Mouse (Mus musculus) limb, embryonic 11.5 days (tissue): Measurements from ENCODE around the gene Efcab14. TPM values are rescaled to one million over a fixed set of nuclear protein-coding genes. Genes with fewer than 3 reads are reported as not detected.

ENCODE experiments used
- ATAC-seq: fragments of 200-750 bp; cut with Nextera tagmentation; 2 replicates; pipeline ENCODE4 v1.8.0; 2017; ENCODE audit warnings: low read depth; ENCODE audit not compliant: insufficient number of reproducible peaks, low FRiP score, low TSS enrichment
- DNase-seq: peaks from one replicate; pipeline ENCODE4 v3.0.0-alpha.2; 2015; ENCODE audit warnings: low spot score
- H3K27ac ChIP-seq: fragments of 300-500 bp; sonication (generic); replicated peaks from 2 replicates; pipeline ENCODE4 v1.5.1; 2014; ENCODE audit warnings: low read depth, mild to moderate bottlenecking, low read length
- H3K27me3 ChIP-seq: fragments of 300-500 bp; sonication (generic); 2 replicates; pipeline ENCODE4 v1.6.1; 2014; ENCODE audit warnings: mild to moderate bottlenecking, low read length, mixed read lengths; ENCODE audit not compliant: control insufficient read depth, insufficient read depth
- H3K36me3 ChIP-seq: fragments of 300-500 bp; sonication (generic); 2 replicates; pipeline ENCODE4 v1.6.1; 2014; ENCODE audit warnings: mild to moderate bottlenecking, low read length, moderate library complexity, mixed read lengths; ENCODE audit not compliant: control insufficient read depth, insufficient read depth
- H3K4me1 ChIP-seq: fragments of 300-500 bp; sonication (generic); 2 replicates; pipeline ENCODE4 v1.6.1; 2014; ENCODE audit warnings: low read length, mixed read lengths; ENCODE audit not compliant: control insufficient read depth, insufficient read depth
- H3K4me2 ChIP-seq: fragments of 300-500 bp; sonication (generic); 2 replicates; pipeline ENCODE4 v1.6.1; 2014; ENCODE audit warnings: low read depth, mild to moderate bottlenecking, moderate library complexity; ENCODE audit not compliant: severe bottlenecking
- H3K4me3 ChIP-seq: fragments of 300-500 bp; sonication (generic); 2 replicates; pipeline ENCODE4 v1.5.1; 2014; ENCODE audit warnings: low read depth, low read length
- H3K9ac ChIP-seq: fragments of 300-500 bp; sonication (generic); 2 replicates; pipeline ENCODE4 v1.6.1; 2014; ENCODE audit warnings: mild to moderate bottlenecking, low read length
- H3K9me3 ChIP-seq: fragments of 300-500 bp; sonication (generic); 2 replicates; pipeline ENCODE4 v1.6.1; 2016; ENCODE audit warnings: low read length; ENCODE audit not compliant: control insufficient read depth
- WGBS: fragments of 180-500 bp; shearing (Covaris S2); extraction: QIAGEN DNeasy Blood & Tissue Kit; methylation state at CpG from one replicate; pipeline ENCODE4 v1.1.7; 2014; 5-methylcytosine and 5-hydroxymethylcytosine counted together
- polyA plus RNA-seq: library from polyadenylated mRNA; unstranded; fragments of >200 nt; fragmentation: Nextera tagmentation; extraction: Ambion mirVana; gene quantifications from 2 replicates; pipeline ENCODE4 v1.2.1, GENCODE M21; 2014

The Efcab14 gene
- polyA plus RNA-seq, 1 experiment from 2014 or later = 44.3 TPM

DNA sequence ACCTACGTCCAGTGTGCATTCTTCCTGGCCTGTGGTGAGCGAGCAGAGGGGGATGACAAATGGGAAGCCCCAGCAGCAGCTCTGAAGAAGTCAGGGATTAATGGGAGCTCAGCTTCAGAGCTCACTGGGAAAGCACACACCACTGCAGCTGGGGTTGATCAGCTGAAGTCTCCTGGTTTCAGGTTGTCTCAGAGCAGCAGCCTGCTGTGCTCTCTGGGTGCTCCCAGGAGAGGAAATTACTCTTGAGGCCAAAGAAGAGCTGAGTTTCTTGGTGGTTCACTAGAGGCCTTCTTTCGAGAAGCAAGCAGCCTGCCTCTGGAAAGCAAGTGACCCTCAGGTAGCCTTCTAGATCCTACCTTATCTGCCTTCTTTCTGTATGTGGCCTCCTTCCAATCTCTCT lies 83.4 kb downstream of the Efcab14 start:
- ATAC-seq = no peak
- H3K4me3 ChIP-seq = no peak overlapping the region
- no peak overlapping the region for H3K9ac ChIP-seq
- no peak for DNase-seq
- H3K9me3 ChIP-seq = no peaks in the 10 kb centered on the region
- no peak overlapping the region for H3K4me2 ChIP-seq
- WGBS = 72% methylated on average over 3 of the region's 3 CpGs
- no peaks in the 10 kb centered on the region for H3K36me3 ChIP-seq
- H3K27ac ChIP-seq = no peak overlapping the region
- H3K27me3 ChIP-seq = no peaks in the 10 kb centered on the region
- H3K4me1 ChIP-seq = no peaks in the 10 kb centered on the region

DNA sequence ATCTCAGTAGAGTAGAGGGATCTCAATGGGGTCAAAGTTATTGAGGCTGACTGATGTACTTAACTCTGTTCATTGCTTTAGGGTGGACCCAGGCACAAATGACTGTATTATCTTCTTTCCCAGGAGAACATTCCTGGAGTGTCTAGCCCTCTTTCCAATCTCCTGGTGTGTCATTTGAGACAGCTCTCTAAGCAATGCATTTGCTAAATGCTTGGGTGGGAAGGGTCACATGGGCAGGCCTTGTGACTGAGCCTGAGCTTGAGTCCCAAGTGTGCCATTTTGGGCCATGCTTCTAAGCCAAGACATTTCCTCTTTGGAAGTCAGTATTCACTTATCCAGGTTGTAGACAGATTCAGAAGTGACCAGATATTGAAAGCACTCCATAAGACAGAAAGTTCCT lies 83.9 kb downstream of the Efcab14 start:
- Histone ChIP-seq H3K4me2 (no peak overlapping the region), H3K9ac (no peak overlapping the region), H3K4me1 (no peaks in the 10 kb centered on the region), H3K9me3 (no peaks in the 10 kb centered on the region), H3K27me3 (no peaks in the 10 kb centered on the region), H3K4me3 (no peak overlapping the region), H3K36me3 (no peaks in the 10 kb centered on the region), H3K27ac (no peak overlapping the region)
- ATAC-seq (no peak), DNase-seq (no peak)

DNA sequence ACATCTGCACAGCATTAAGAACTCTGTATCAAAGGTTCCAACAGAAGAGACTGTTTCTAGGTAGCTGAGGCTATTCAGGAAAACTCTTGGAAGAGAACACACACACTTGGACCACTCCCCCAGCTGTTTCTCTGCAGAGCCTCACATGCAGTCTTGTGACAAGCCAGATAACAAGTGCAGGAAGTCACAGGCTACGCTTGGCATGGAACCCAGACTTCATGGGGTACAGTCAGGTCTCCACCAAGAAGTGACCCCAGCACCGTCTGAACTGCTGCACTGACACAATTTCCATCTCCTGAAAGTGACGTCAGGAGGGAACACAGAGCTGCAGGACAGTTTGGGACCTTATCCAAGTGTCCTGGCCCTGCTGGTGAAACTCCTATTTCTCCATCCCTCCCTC lies 84.4 kb downstream of the Efcab14 start:
- Histone ChIP-seq H3K4me3 (no peak overlapping the region), H3K4me1 (no peaks in the 10 kb centered on the region), H3K27me3 (no peaks in the 10 kb centered on the region), H3K9me3 (no peaks in the 10 kb centered on the region), H3K9ac (no peak overlapping the region), H3K4me2 (no peak overlapping the region), H3K36me3 (no peaks in the 10 kb centered on the region), H3K27ac (no peak overlapping the region)
- 84% methylated on average over 3 of the region's 3 CpGs for WGBS
- no peak for DNase-seq
- no peak for ATAC-seq

DNA sequence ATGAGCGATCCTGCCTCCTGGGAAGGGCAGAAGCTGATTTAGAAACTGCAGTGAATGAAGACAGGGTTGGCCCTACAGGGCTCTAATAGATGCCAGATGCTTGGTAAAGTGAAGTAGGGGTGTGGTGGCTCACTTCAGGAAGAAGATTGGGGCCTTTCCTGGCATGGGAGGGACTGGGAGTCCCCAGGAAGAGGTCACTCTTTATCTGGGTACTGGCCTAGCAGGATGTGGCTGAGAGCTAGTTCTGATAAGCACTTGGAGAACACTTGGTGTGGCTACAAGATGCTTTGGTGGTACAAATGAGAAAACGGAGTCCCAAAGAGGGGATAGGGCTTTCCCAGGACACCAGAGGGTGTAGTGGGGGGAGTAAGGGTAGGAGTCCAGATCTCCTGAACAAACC lies 86.6 kb downstream of the Efcab14 start:
- no peak for ATAC-seq
- Histone ChIP-seq H3K36me3 (no peaks in the 10 kb centered on the region), H3K27ac (no peak overlapping the region), H3K4me3 (no peak overlapping the region), H3K9me3 (no peaks in the 10 kb centered on the region), H3K27me3 (no peaks in the 10 kb centered on the region), H3K9ac (no peak overlapping the region), H3K4me2 (no peak overlapping the region), H3K4me1 (no peaks in the 10 kb centered on the region)
- 57% methylated on average over 2 of the region's 2 CpGs for WGBS
- no peak for DNase-seq

DNA sequence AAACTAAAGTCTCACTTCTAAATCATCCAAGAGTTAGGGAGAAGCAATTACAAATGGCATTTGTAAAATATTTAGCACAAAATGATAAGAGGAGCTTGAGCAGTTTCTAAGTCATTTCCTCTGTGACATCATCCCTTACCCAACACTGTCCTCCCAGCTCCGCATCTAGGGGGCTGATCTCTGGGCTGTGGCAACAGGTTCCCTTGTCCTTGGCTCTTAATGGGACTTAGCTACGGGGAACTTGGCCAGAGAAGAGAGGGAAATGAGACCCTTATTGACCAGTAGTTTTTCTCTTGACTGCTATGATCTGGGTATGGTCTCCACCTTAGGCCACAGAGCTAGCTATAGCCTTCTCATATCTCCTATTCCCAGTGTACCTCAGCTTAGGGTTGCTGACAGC lies 87.7 kb downstream of the Efcab14 start:
- no peak overlapping the region for H3K27ac ChIP-seq
- ATAC-seq = no peak
- no peaks in the 10 kb centered on the region for H3K36me3 ChIP-seq
- H3K4me2 ChIP-seq = no peak overlapping the region
- no peaks in the 10 kb centered on the region for H3K27me3 ChIP-seq
- H3K4me1 ChIP-seq = no peaks in the 10 kb centered on the region
- no peak overlapping the region for H3K4me3 ChIP-seq
- 85% methylated on average over 2 of the region's 2 CpGs for WGBS
- DNase-seq = no peak
- H3K9me3 ChIP-seq = no peaks in the 10 kb centered on the region
- no peak overlapping the region for H3K9ac ChIP-seq

Other genes starting within 250 kb of the Efcab14 start
- gene Cyp4a14, start 241.6 kb upstream of the Efcab14 start, polyA plus RNA-seq = not detected in 2 replicates
- not detected in 2 replicates for gene Cyp4a10, start 219.5 kb upstream of the Efcab14 start, polyA plus RNA-seq
- gene Cyp4a31, start 174.1 kb upstream of the Efcab14 start, polyA plus RNA-seq = not detected in 2 replicates
- gene Cyp4a32, start 136.8 kb upstream of the Efcab14 start, polyA plus RNA-seq = not detected in 2 replicates
- gene Cyp4b1, start 90.0 kb upstream of the Efcab14 start, polyA plus RNA-seq = not detected in 2 replicates
- gene Tex38, start 43.3 kb downstream of the Efcab14 start, polyA plus RNA-seq = 0.32 and 0.65 TPM in 2 replicates
- gene Atpaf1, start 47.1 kb downstream of the Efcab14 start, polyA plus RNA-seq = 58.7 and 63.3 TPM in 2 replicates
- gene Mob3c, start 90.3 kb downstream of the Efcab14 start, polyA plus RNA-seq = 5.8 and 6.0 TPM in 2 replicates
- 23.2 and 26.1 TPM in 2 replicates for gene Mknk1, start 101.5 kb downstream of the Efcab14 start, polyA plus RNA-seq
- gene Kncn, start 146.7 kb downstream of the Efcab14 start, polyA plus RNA-seq = 0.27 TPM in 1 of 2 replicates, not detected in the other
- 0.27 and 0.44 TPM in 2 replicates for gene 6430628N08Rik, start 152.9 kb downstream of the Efcab14 start, polyA plus RNA-seq
- 0.14 and 0.27 TPM in 2 replicates for gene Dmbx1, start 202.2 kb downstream of the Efcab14 start, polyA plus RNA-seq